Mouse (Mus musculus) liver, embryonic 11.5 days (tissue): ENCODE results near the gene Syde2. TPM values are rescaled to one million over a fixed set of nuclear protein-coding genes. Genes with fewer than 3 reads are reported as not detected.

Experiments used
- ATAC-seq: fragments of 200-750 bp; cut with Nextera tagmentation; replicated peaks from 2 replicates; pipeline ENCODE4 v1.8.0; 2017; ENCODE audit warnings: moderate number of reproducible peaks, mild to moderate bottlenecking, moderate TSS enrichment, moderate library complexity; ENCODE audit not compliant: low FRiP score
- DNase-seq: peaks from one replicate; pipeline ENCODE4 v3.0.0-alpha.2; 2017; ENCODE audit warnings: low spot score
- H3K27ac ChIP-seq: fragments of 300-500 bp; sonication (generic); 2 replicates; pipeline ENCODE4 v1.5.1; 2014; ENCODE audit warnings: mild to moderate bottlenecking, low read depth, low read length, control low read depth
- H3K27me3 ChIP-seq: fragments of 300-500 bp; sonication (generic); replicated peaks from 2 replicates; pipeline ENCODE4 v1.6.1; 2014; ENCODE audit warnings: low read length, mixed read lengths; ENCODE audit not compliant: control insufficient read depth, insufficient read depth
- H3K36me3 ChIP-seq: fragments of 300-500 bp; sonication (generic); 2 replicates; pipeline ENCODE4 v1.6.1; 2014; ENCODE audit warnings: mild to moderate bottlenecking, low read length, moderate library complexity, mixed read lengths; ENCODE audit not compliant: control insufficient read depth, insufficient read depth
- H3K4me1 ChIP-seq: fragments of 300-500 bp; sonication (generic); replicated peaks from 2 replicates; pipeline ENCODE4 v1.6.1; 2014; ENCODE audit warnings: low read length, mixed read lengths; ENCODE audit not compliant: control insufficient read depth, insufficient read depth
- H3K4me2 ChIP-seq: fragments of 300-500 bp; sonication (generic); 2 replicates; pipeline ENCODE4 v1.6.1; 2014; ENCODE audit warnings: mild to moderate bottlenecking, control low read depth, moderate library complexity
- H3K4me3 ChIP-seq: fragments of 300-500 bp; sonication (generic); 2 replicates; pipeline ENCODE4 v1.5.1; 2014; ENCODE audit warnings: low read depth, low read length, control low read depth
- H3K9ac ChIP-seq: fragments of 300-500 bp; sonication (generic); 2 replicates; pipeline ENCODE4 v1.6.1; 2014; ENCODE audit warnings: low read depth, low read length, control low read depth
- H3K9me3 ChIP-seq: fragments of 300-500 bp; sonication (generic); 2 replicates; pipeline ENCODE4 v1.6.1; 2016; ENCODE audit warnings: low read length, inconsistent platforms, mixed read lengths; ENCODE audit not compliant: control insufficient read depth
- WGBS: fragments of 180-500 bp; shearing (Covaris S2); extraction: QIAGEN DNeasy Blood & Tissue Kit; methylation state at CpG from one replicate; pipeline ENCODE4 v1.1.7; 2014; 5-methylcytosine and 5-hydroxymethylcytosine counted together
- polyA plus RNA-seq: library from polyadenylated mRNA; unstranded; fragments of >200 nt; fragmentation: Nextera tagmentation; extraction: Ambion mirVana; gene quantifications from 2 replicates; pipeline ENCODE4 v1.2.1, GENCODE M21; 2014

The Syde2 gene
- polyA plus RNA-seq, 1 experiment from 2014 or later: 1.7 TPM

DNA sequence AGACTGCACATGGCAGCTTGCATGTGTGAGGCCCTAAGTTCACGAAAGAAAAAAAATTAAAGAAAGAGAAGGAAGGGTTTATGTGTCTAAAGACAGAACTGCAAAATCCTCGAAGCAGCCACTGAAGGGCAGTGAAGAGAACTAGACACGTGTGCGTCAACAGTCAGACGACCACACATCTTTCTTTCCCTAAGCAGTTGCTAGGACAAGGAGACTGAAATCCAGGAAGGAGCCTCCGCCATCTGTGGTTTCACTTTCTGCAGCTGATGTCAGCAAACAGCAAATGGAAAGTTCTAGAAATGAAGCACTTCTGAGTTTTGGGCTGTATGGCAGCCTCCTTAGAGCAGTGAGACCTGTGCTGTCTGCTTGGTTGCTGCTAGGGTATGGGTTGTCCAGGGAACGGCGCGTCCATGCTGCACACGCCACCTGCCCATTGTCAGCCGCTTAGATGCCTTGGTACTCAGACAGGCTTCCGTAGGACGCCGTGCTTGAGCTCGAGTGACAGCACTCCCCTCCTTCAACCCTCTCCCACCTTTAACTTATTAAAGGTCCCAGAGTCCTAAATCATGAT lies 71.8 kb downstream of the Syde2 start:
- Histone ChIP-seq H3K27ac (no peak overlapping the region), H3K4me2 (no peak overlapping the region), H3K9ac (no peak overlapping the region), H3K4me3 (no peak overlapping the region), H3K9me3 (no peaks in the 10 kb centered on the region), H3K36me3 (no peaks in the 10 kb centered on the region), H3K27me3 (no peaks in the 10 kb centered on the region), H3K4me1 (no peaks in the 10 kb centered on the region)
- no peak for ATAC-seq
- WGBS: 78% methylated on average over 15 of the region's 15 CpGs
- DNase-seq: no peak

DNA sequence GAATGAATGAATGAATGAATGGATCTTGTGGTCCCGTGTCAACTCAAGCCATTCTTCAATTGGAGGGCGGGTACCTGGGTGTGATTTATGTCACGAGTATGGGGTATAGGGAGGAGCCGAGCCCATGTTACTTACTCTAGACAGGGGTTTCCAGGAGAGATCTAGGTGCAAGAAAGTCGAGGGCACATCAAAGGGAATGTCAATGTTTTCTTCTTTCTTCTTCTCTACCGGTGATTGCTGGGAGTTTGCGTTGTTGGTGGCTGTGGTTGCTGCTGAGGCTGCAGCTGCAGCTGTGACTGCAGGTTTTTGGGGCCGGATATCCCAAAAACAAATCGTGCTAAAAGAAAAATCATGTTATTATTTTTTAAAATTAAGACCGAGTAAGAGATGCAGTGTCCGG lies 75.5 kb downstream of the Syde2 start:
- Histone ChIP-seq H3K27me3 (no peaks in the 10 kb centered on the region; the same call in 1 of the 2 replicates), H3K9ac (no peak overlapping the region), H3K36me3 (no peaks in the 10 kb centered on the region), H3K4me1 (no peaks in the 10 kb centered on the region), H3K9me3 (no peaks in the 10 kb centered on the region), H3K4me3 (no peak overlapping the region), H3K27ac (no peak overlapping the region), H3K4me2 (no peak overlapping the region)
- no peak for DNase-seq
- 78% methylated on average over 11 of the region's 11 CpGs for WGBS
- ATAC-seq: no peak

DNA sequence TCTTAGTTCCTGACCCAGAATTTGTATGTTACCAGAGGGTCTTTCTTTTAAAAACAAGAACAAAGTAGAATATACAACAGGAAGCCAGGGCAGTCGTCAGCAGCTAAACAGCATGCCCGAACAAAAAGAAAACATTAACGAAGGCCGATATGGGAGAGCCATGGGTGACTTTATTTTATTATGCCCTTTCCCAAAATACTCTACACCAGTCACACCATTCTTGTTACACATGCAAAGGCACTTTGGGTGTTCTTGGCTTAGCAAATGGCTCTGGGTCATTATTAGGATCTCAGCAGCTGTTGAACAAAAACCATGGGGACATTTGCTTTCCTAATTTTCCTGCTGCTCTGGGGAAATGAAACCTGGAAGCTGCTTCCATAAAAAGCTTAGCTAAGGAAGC lies 81.6 kb downstream of the Syde2 start:
- WGBS: 78% methylated on average over 4 of the region's 4 CpGs
- Histone ChIP-seq H3K27ac (no peak overlapping the region), H3K9ac (no peak overlapping the region), H3K4me1 (no peaks in the 10 kb centered on the region), H3K9me3 (no peaks in the 10 kb centered on the region), H3K4me2 (no peak overlapping the region), H3K36me3 (no peaks in the 10 kb centered on the region), H3K27me3 (no peaks in the 10 kb centered on the region; the same call in 1 of the 2 replicates), H3K4me3 (no peak overlapping the region)
- DNase-seq (no peak), ATAC-seq (no peak)

Other genes with a start within 250 kb of the Syde2 start
- gene Ddah1, start 229.2 kb upstream of the Syde2 start, polyA plus RNA-seq: 47.3 and 50.2 TPM in 2 replicates
- 36.5 and 39.1 TPM in 2 replicates for gene Bcl10, start 65.1 kb upstream of the Syde2 start, polyA plus RNA-seq
- gene 2410004B18Rik, start 49.9 kb upstream of the Syde2 start, polyA plus RNA-seq: 37.4 and 39.6 TPM in 2 replicates
- gene Wdr63, start 120.3 kb downstream of the Syde2 start, polyA plus RNA-seq: 0.99 and 1.6 TPM in 2 replicates
- gene Mcoln3, start 129.6 kb downstream of the Syde2 start, polyA plus RNA-seq: 1.9 and 2.0 TPM in 2 replicates
- 3.5 and 4.6 TPM in 2 replicates for gene Mcoln2, start 162.0 kb downstream of the Syde2 start, polyA plus RNA-seq
- gene Lpar3, start 233.1 kb downstream of the Syde2 start, polyA plus RNA-seq: 0.43 and 0.52 TPM in 2 replicates